Mouse (Mus musculus) T-cell, adult 2 months (primary cell): ENCODE measurements around the gene Olfr198.
"Not testable (repeated sequence)": the region's sequence is repeated elsewhere in the genome, so short reads cannot be mapped to it uniquely, and the experiment has no call there.

Experiments
- DNase-seq: peaks from one replicate; pipeline ENCODE4 v3.0.0; 2022; ENCODE audit warnings: low spot score

Olfr198 gene

GRCm38 (mm10) chr16:59203433-59203832 is at the start of gene Olfr198:
Gene Olfr198, minus strand, starts transcription at chr16:59203533.
- not testable (repeated sequence) for DNase-seq

GRCm38 (mm10) chr16:59249684-59250083 is 46.4 kb upstream of the Olfr198 start:
- DNase-seq: no peak

GRCm38 (mm10) chr16:59219667-59220066 is 16.3 kb upstream of the Olfr198 start, which contains the start of gene Olfr199:
Gene Olfr199, minus strand, starts transcription at chr16:59219767.
- DNase-seq: not testable (repeated sequence)

- not testable (repeated sequence) for DNase-seq
Observed at GRCm38 (mm10) chr16:59217861-59218260, 14.5 kb upstream of the Olfr198 start.

- no peak for DNase-seq
Observed at GRCm38 (mm10) chr16:59170354-59170753, 33.0 kb downstream of the Olfr198 start, which contains the start of gene Olfr196. Gene Olfr196, minus strand, starts transcription at chr16:59170454.

- no peak for DNase-seq
Observed at GRCm38 (mm10) chr16:59151996-59152395, 51.3 kb downstream of the Olfr198 start.
